Mouse (Mus musculus): ENCODE data around the gene Jph3.

Jph3 gene

GRCm38 (mm10) chr8:121729323-121729722 is at the start of gene Jph3:
TSS of gene Jph3 (plus strand) at chr8:121729623.
- no peak for DNase-seq (ENCODE audit: low read depth, low spot score)

GRCm38 (mm10) chr8:121680896-121681295 is 48.5 kb upstream of the Jph3 start:
- no peak for DNase-seq (ENCODE audit: low read depth, low spot score)

- no peak for DNase-seq (ENCODE audit: low read depth, low spot score)
Observed at GRCm38 (mm10) chr8:121681457-121681856, 48.0 kb upstream of the Jph3 start.

GRCm38 (mm10) chr8:121683083-121683832 is 46.2 kb upstream of the Jph3 start:
- DNase-seq (ENCODE audit: low read depth, low spot score): no peak

- DNase-seq (ENCODE audit: low read depth, low spot score): peak; percentile 51
Observed at GRCm38 (mm10) chr8:121685419-121685818, 44.0 kb upstream of the Jph3 start.

- peak; percentile 56 for DNase-seq (ENCODE audit: low read depth, low spot score)
Observed at GRCm38 (mm10) chr8:121687455-121688161, 41.8 kb upstream of the Jph3 start.

GRCm38 (mm10) chr8:121688496-121688895 is 40.9 kb upstream of the Jph3 start:
- no peak for DNase-seq (ENCODE audit: low read depth, low spot score)

GRCm38 (mm10) chr8:121694453-121694852 is 35.0 kb upstream of the Jph3 start:
- DNase-seq (ENCODE audit: low read depth, low spot score): no peak

GRCm38 (mm10) chr8:121695585-121696184 is 33.7 kb upstream of the Jph3 start:
- DNase-seq (ENCODE audit: low read depth, low spot score): no peak

- DNase-seq (ENCODE audit: low read depth, low spot score): no peak
Observed at GRCm38 (mm10) chr8:121697735-121698614, 31.4 kb upstream of the Jph3 start.

- DNase-seq (ENCODE audit: low read depth, low spot score): no peak
Observed at GRCm38 (mm10) chr8:121698615-121699101, 30.8 kb upstream of the Jph3 start.

- DNase-seq (ENCODE audit: low read depth, low spot score): no peak
Observed at GRCm38 (mm10) chr8:121699936-121700335, 29.5 kb upstream of the Jph3 start.

GRCm38 (mm10) chr8:121705174-121705573 is 24.2 kb upstream of the Jph3 start:
- DNase-seq (ENCODE audit: low read depth, low spot score): no peak

GRCm38 (mm10) chr8:121706956-121707355 is 22.5 kb upstream of the Jph3 start:
- DNase-seq (ENCODE audit: low read depth, low spot score): no peak

GRCm38 (mm10) chr8:121708406-121708805 is 21.0 kb upstream of the Jph3 start:
- no peak for DNase-seq (ENCODE audit: low read depth, low spot score)

GRCm38 (mm10) chr8:121717502-121717901 is 11.9 kb upstream of the Jph3 start:
- no peak for DNase-seq (ENCODE audit: low read depth, low spot score)

- DNase-seq (ENCODE audit: low read depth, low spot score): peak; percentile 94
Observed at GRCm38 (mm10) chr8:121717982-121718425, 11.4 kb upstream of the Jph3 start.

- no peak for DNase-seq (ENCODE audit: low read depth, low spot score)
Observed at GRCm38 (mm10) chr8:121718925-121719324, 10.5 kb upstream of the Jph3 start.

- no peak for DNase-seq (ENCODE audit: low read depth, low spot score)
Observed at GRCm38 (mm10) chr8:121721072-121721471, 8.4 kb upstream of the Jph3 start.

- DNase-seq (ENCODE audit: low read depth, low spot score): no peak
Observed at GRCm38 (mm10) chr8:121723846-121724245, 5.6 kb upstream of the Jph3 start.

GRCm38 (mm10) chr8:121727164-121727563 is 2.3 kb upstream of the Jph3 start:
- DNase-seq (ENCODE audit: low read depth, low spot score): no peak
